Mouse (Mus musculus) ES-E14 (cell line): ENCODE results near the gene S100a2. TPM values are rescaled to one million over a fixed set of nuclear protein-coding genes. Genes with fewer than 3 reads are reported as not detected.

ENCODE experiments used
- DNase-seq: peaks from one replicate; pipeline ENCODE4 v3.0.0-alpha.2; 2013; ENCODE audit warnings: low read depth, low spot score
- H3K27ac ChIP-seq: 2 replicates; pipeline ENCODE4 v1.5.1; 2012; ENCODE audit warnings: low read depth, mild to moderate bottlenecking, low read length, moderate library complexity, mixed read lengths; ENCODE audit not compliant: poor library complexity, insufficient read depth, severe bottlenecking
- H3K36me3 ChIP-seq: 2 replicates; pipeline ENCODE4 v1.6.1; 2012; ENCODE audit warnings: mild to moderate bottlenecking, low read length, moderate library complexity, mixed read lengths; ENCODE audit not compliant: control insufficient read depth, poor library complexity, insufficient read depth, severe bottlenecking
- H3K4me1 ChIP-seq, 2 experiments: fragments of 150-350 bp in 1 of 2; sonication (generic) in 1 of 2; 2 replicates each; pipeline ENCODE4 v1.6.1; 2012; ENCODE audit warnings: low read length in 2 of 2, mild to moderate bottlenecking in 1 of 2, mixed read lengths in 1 of 2; ENCODE audit not compliant: control insufficient read depth in 2 of 2, insufficient read depth in 2 of 2, poor library complexity in 1 of 2
- H3K4me3 ChIP-seq, 2 experiments: fragments of 150-350 bp in 1 of 2; sonication (generic) in 1 of 2; 2 replicates each; pipeline ENCODE4 v1.5.1; 2012; ENCODE audit warnings: low read length in 2 of 2, low read depth in 1 of 2, mild to moderate bottlenecking in 1 of 2, mixed read lengths in 1 of 2; ENCODE audit not compliant: insufficient read depth in 1 of 2, poor library complexity in 1 of 2, severe bottlenecking in 1 of 2
- H3K9ac ChIP-seq: 2 replicates; pipeline ENCODE4 v1.6.1; 2012; ENCODE audit warnings: low read depth, mild to moderate bottlenecking, low read length, mixed read lengths; ENCODE audit not compliant: poor library complexity, insufficient read depth, severe bottlenecking
- H3K9me3 ChIP-seq: fragments of 150-350 bp; sonication (generic); 2 replicates; pipeline ENCODE4 v1.6.1; 2012; ENCODE audit warnings: low read depth, mild to moderate bottlenecking, low read length; ENCODE audit not compliant: control insufficient read depth, insufficient read depth
- CHD2 ChIP-seq: IDR thresholded peaks from 2 replicates; pipeline ENCODE4 v1.6.1; 2014; ENCODE audit warnings: mild to moderate bottlenecking, low read depth, low read length, inconsistent platforms
- HCFC1 ChIP-seq: IDR thresholded peaks from 2 replicates; pipeline ENCODE4 v1.6.1; 2012; ENCODE audit warnings: low read length, inconsistent platforms, borderline replicate concordance; ENCODE audit not compliant: insufficient read depth
- MAFK ChIP-seq: IDR thresholded peaks from 2 replicates; pipeline ENCODE4 v1.6.1; 2014; ENCODE audit warnings: mild to moderate bottlenecking, low read depth, low read length, inconsistent platforms; ENCODE audit not compliant: insufficient read depth
- ZC3H11A ChIP-seq: IDR thresholded peaks from 2 replicates; pipeline ENCODE4 v1.6.1; 2012; ENCODE audit warnings: low read depth, mild to moderate bottlenecking, inconsistent platforms, low read length, borderline replicate concordance
- ZNF384 ChIP-seq: IDR thresholded peaks from 2 replicates; pipeline ENCODE4 v1.6.1; 2012; ENCODE audit warnings: low read depth, low read length, inconsistent platforms
- in situ Hi-C, 2 experiments: fragments of 600-800 bp; cut with MboI; formaldehyde crosslinking; loops; one replicate each; pipeline ENCODE4 v1.15.1; 2025; ENCODE audit warnings: low sequenced_read_pairs in 2 of 2, inconsistent platforms in 1 of 2; ENCODE audit not compliant: unreplicated experiment in 2 of 2
- total RNA-seq: library from RNA; depleted of rRNA; stranded (reverse); fragments of 300-350 nt; gene quantifications from 2 replicates; pipeline ENCODE4 v1.2.3, GENCODE M21; 2012

The S100a2 gene
- total RNA-seq, 1 experiment, result not detected

GRCm38 (mm10) chr3:90613461-90614147 lies 23.6 kb downstream of the S100a2 start:
- TF ChIP-seq HCFC1, result no peak
- TF ChIP-seq ZNF384, result no peak
- no peak for TF ChIP-seq CHD2
- no peak for TF ChIP-seq ZC3H11A
- TF ChIP-seq MAFK, result no peak
- in situ Hi-C loops, result no loop called here
- Histone ChIP-seq H3K4me3 (peak overlapping the region; percentile 41 to 46; a peak in 2 of 4 replicates), H3K9ac (no peak overlapping the region), H3K27ac (no peak overlapping the region), H3K9me3 (no peaks in the 10 kb centered on the region), H3K4me1 (peaks cover 0 to 15% of the 10 kb centered on the region in 2 experiments; a peak in 1 of 4 replicates), H3K36me3 (no peaks in the 10 kb centered on the region)
- DNase-seq, result no peak

DNA sequence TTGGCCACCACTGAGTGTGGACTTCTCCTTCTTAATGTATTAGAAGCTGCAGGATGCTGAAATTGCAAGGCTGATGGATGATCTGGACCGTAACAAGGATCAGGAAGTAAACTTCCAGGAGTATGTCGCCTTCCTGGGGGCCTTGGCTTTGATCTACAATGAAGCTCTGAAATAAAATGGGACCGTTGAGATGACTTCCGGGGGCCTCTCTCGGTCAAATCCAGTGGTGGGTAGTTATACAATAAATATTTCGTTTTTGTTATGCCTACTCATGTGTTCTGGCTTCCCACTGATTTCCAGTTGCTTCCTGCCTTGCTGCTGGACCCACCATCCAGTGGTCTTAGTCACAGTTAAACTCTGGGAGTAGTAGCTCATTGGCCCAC lies 24.1 kb downstream of the S100a2 start:
- in situ Hi-C loops, result no loop called here
- Histone ChIP-seq H3K4me1 (peaks cover 0 to 15% of the 10 kb centered on the region in 2 experiments; a peak in 1 of 4 replicates), H3K27ac (no peak overlapping the region), H3K36me3 (no peaks in the 10 kb centered on the region), H3K9ac (no peak overlapping the region), H3K4me3 (no peak overlapping the region), H3K9me3 (no peaks in the 10 kb centered on the region)
- DNase-seq, result no peak
- TF ChIP-seq ZNF384 (no peak), ZC3H11A (no peak), MAFK (no peak), CHD2 (no peak), HCFC1 (no peak)

DNA sequence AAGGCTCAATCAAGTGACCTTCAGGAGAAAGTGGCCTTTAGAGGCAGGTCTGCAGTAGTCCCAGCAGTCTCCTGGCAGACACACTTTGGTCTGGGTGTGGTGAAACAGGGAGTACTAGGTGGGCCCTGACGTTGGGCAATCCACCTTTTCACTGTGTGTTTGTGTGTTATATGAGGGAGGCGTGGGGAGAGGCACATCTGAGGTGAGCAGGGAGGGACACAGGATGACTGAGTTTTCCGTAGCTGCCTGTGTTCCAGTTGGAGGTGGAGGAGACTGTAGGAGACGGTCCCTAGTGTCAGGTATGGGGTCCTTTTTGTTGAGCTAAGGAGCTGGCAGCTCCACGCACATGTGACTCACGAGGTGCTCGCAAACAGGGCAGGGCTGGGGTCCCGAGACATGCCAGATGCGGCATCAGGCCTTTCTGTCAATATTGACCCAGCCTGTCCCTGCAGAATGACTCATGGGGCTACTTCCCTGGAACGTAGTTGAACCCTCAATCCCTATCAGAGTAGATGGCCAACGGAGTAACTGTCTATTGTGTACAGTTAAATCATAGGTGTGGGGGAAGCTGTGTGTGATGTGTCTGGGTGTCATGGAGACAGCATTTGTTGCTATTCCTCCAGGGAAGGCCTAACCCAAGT lies 24.7 kb downstream of the S100a2 start:
- no peak overlapping the region for H3K9ac ChIP-seq
- in situ Hi-C loops, result no loop called here
- H3K9me3 ChIP-seq, result no peaks in the 10 kb centered on the region
- no peak overlapping the region for H3K27ac ChIP-seq
- H3K4me3 ChIP-seq, result no peak overlapping the region
- no peaks in the 10 kb centered on the region for H3K36me3 ChIP-seq
- no peak for DNase-seq
- TF ChIP-seq ZC3H11A, result no peak
- no peak for TF ChIP-seq MAFK
- TF ChIP-seq CHD2, result no peak
- no peak for TF ChIP-seq HCFC1
- no peak for TF ChIP-seq ZNF384
- H3K4me1 ChIP-seq, result peaks cover 0 to 15% of the 10 kb centered on the region in 2 experiments; a peak in 1 of 4 replicates

DNA sequence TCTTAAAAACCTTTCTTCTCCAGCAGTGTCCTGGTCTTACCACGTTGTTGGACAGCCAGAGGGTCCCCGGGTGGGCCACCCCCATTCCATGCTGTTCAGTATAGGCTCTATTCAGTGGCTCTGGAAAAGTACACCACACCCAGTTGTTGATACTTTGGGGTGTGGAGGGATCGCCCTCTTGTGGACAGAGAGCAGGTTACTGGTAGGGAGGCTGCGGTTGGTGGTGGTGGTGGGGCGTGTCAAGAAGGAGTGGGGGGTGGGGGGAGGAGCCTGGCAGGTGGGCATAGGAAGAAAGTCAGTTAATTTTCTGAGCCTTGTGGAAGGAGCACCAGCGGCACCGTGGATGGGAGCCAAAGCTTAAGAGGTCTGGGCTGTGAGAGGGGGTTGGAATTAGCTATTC lies 25.4 kb downstream of the S100a2 start:
- Histone ChIP-seq H3K36me3 (no peaks in the 10 kb centered on the region), H3K4me3 (no peak overlapping the region)
- in situ Hi-C loops, result no loop called here

DNA sequence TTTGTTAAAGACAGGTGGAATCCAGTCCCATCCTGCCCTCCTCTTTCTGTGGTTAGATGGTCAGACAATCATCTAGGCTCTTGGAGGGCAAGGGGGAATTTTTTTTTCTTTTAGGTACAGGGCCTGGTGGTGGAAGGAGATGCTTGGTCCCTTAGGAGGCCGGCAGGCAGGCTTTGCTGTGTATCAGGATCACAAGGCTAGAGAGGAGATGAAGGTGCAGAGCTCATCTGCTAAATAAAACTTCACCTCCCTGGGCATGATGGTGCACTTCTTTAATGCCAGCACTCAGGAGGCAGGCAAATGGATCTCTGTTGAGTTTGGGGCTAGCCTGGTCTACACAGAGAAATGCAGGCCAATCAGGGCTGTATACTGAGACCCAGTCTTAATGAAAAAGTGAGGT lies 25.9 kb downstream of the S100a2 start:
- in situ Hi-C loops, result no loop called here
- Histone ChIP-seq H3K4me3 (no peak overlapping the region), H3K9ac (no peak overlapping the region), H3K36me3 (no peaks in the 10 kb centered on the region), H3K27ac (no peak overlapping the region), H3K9me3 (no peaks in the 10 kb centered on the region), H3K4me1 (peaks cover 0 to 15% of the 10 kb centered on the region in 2 experiments; a peak in 1 of 4 replicates)
- DNase-seq, result no peak
- TF ChIP-seq ZNF384 (no peak), HCFC1 (no peak), CHD2 (no peak), ZC3H11A (no peak), MAFK (no peak)

More for the DNA sequence above, 25.4 kb downstream of the S100a2 start:
- DNase-seq, result peak; percentile 70
- Histone ChIP-seq H3K9ac (no peak overlapping the region), H3K4me1 (peaks cover 0 to 15% of the 10 kb centered on the region in 2 experiments; a peak in 1 of 4 replicates), H3K27ac (no peak overlapping the region), H3K9me3 (no peaks in the 10 kb centered on the region)
- TF ChIP-seq ZC3H11A, result peak; percentile 45; the same call in 1 of the 2 replicates
- TF ChIP-seq MAFK, result no peak
